Mouse (Mus musculus): ENCODE measurements at regions not wholly inside any gene's neighbourhood (a gene's known extent, or its start where the extent isn't known, plus 50 kb on each side); places are given as distances from the start of the nearest gene placed in this dataset.

- no peak for ATAC-seq (ENCODE audit: low read depth)
- 72% methylated on average over 9 of the region's 9 CpGs for WGBS
Measured at GRCm38 (mm10) chr8:24215510-24216138, 510.0 kb downstream of the Adam3 start.

GRCm38 (mm10) chr8:24214315-24214714 is 511.3 kb downstream of the Adam3 start:
- no peak for ATAC-seq (ENCODE audit: low read depth)
- no peaks in the 10 kb centered on the region for H3K36me3 ChIP-seq (ENCODE audit: control insufficient read depth, insufficient read depth, low read length)
- H3K27me3 ChIP-seq (ENCODE audit: control insufficient read depth, insufficient read depth, low read length) = no peaks in the 10 kb centered on the region
- no peak overlapping the region for H3K27ac ChIP-seq (ENCODE audit: low read depth, low read length)
- no peak overlapping the region for H3K4me2 ChIP-seq (ENCODE audit: low read depth, low read length)
- no peaks in the 10 kb centered on the region for H3K9me3 ChIP-seq (ENCODE audit: control insufficient read depth, low read length)
- no peaks in the 10 kb centered on the region for H3K4me1 ChIP-seq (ENCODE audit: control insufficient read depth, insufficient read depth, low read length)
- no peak overlapping the region for H3K9ac ChIP-seq (replicated peaks; ENCODE audit: low read depth, low read length)
- H3K4me3 ChIP-seq (ENCODE audit: low read depth, low read length) = no peak overlapping the region
- 74% methylated on average over 4 of the region's 4 CpGs for WGBS

More at GRCm38 (mm10) chr8:24215510-24216138, 510.0 kb downstream of the Adam3 start:
- Histone ChIP-seq H3K4me3 (ENCODE audit: low read depth, low read length) (no peak overlapping the region), H3K4me1 (ENCODE audit: control insufficient read depth, insufficient read depth, low read length) (no peaks in the 10 kb centered on the region), H3K9me3 (ENCODE audit: control insufficient read depth, low read length) (no peaks in the 10 kb centered on the region), H3K36me3 (ENCODE audit: control insufficient read depth, insufficient read depth, low read length) (no peaks in the 10 kb centered on the region), H3K4me2 (ENCODE audit: low read depth, low read length) (no peak overlapping the region), H3K27ac (ENCODE audit: low read depth, low read length) (no peak overlapping the region), H3K9ac (replicated peaks; ENCODE audit: low read depth, low read length) (no peak overlapping the region), H3K27me3 (ENCODE audit: control insufficient read depth, insufficient read depth, low read length) (no peaks in the 10 kb centered on the region)

GRCm38 (mm10) chr8:24212216-24213200 is 513.1 kb downstream of the Adam3 start:
- Histone ChIP-seq H3K27ac (ENCODE audit: low read depth, low read length) (no peak overlapping the region), H3K27me3 (ENCODE audit: control insufficient read depth, insufficient read depth, low read length) (no peaks in the 10 kb centered on the region), H3K4me1 (ENCODE audit: control insufficient read depth, insufficient read depth, low read length) (no peaks in the 10 kb centered on the region), H3K9ac (replicated peaks; ENCODE audit: low read depth, low read length) (no peak overlapping the region), H3K36me3 (ENCODE audit: control insufficient read depth, insufficient read depth, low read length) (no peaks in the 10 kb centered on the region), H3K9me3 (ENCODE audit: control insufficient read depth, low read length) (no peaks in the 10 kb centered on the region), H3K4me2 (ENCODE audit: low read depth, low read length) (no peak overlapping the region), H3K4me3 (ENCODE audit: low read depth, low read length) (no peak overlapping the region)
- WGBS = 92% methylated on average over 3 of the region's 3 CpGs
- ATAC-seq (ENCODE audit: low read depth) = no peak

DNA sequence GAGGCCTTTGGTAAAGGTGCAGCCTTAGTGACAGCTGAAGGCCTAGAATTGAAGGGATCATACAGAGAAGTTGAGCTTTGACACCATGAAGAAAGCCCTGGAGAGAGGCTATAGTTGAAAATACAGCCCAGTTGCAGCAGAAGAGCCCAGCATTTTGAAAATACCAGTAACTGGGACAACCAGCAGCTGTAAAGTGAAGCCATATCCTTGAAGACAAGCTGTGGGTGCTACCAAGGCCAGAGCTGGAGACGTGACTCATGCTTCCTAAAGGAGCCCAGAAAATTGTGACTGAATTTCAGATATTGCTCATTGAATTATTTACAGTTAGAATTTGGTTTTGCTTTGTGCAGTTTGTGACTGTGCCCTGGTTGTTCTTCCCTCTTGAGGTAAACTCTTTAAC is 514.6 kb downstream of the Adam3 start:
- 95% methylated on average over 1 of the region's 1 CpGs for WGBS
- no peak for ATAC-seq (ENCODE audit: low read depth)
- Histone ChIP-seq H3K27me3 (ENCODE audit: control insufficient read depth, insufficient read depth, low read length) (no peaks in the 10 kb centered on the region), H3K27ac (ENCODE audit: low read depth, low read length) (no peak overlapping the region), H3K4me2 (ENCODE audit: low read depth, low read length) (no peak overlapping the region), H3K36me3 (ENCODE audit: control insufficient read depth, insufficient read depth, low read length) (no peaks in the 10 kb centered on the region), H3K4me1 (ENCODE audit: control insufficient read depth, insufficient read depth, low read length) (no peaks in the 10 kb centered on the region), H3K4me3 (ENCODE audit: low read depth, low read length) (no peak overlapping the region), H3K9me3 (ENCODE audit: control insufficient read depth, low read length) (no peaks in the 10 kb centered on the region), H3K9ac (replicated peaks; ENCODE audit: low read depth, low read length) (no peak overlapping the region)

Measured in neural tube, embryonic 14.5 days (tissue).